Mouse (Mus musculus): ENCODE results near the gene Hsph1.

The Hsph1 gene

GRCm38 (mm10) chr5:149588814-149589534 lies 47.2 kb downstream of the Hsph1 start:
- no peak for DNase-seq (ENCODE audit: low read depth, low spot score)

GRCm38 (mm10) chr5:149587327-149587895 lies 48.8 kb downstream of the Hsph1 start:
- peak; percentile 68 for DNase-seq (ENCODE audit: low read depth, low spot score)

GRCm38 (mm10) chr5:149585910-149586309 lies 50.3 kb downstream of the Hsph1 start:
- DNase-seq (ENCODE audit: low read depth, low spot score), result peak; percentile 64

- no peak for DNase-seq (ENCODE audit: low read depth, low spot score)
Measured at GRCm38 (mm10) chr5:149585231-149585630, 50.9 kb downstream of the Hsph1 start.

GRCm38 (mm10) chr5:149584154-149584655 lies 52.0 kb downstream of the Hsph1 start:
- DNase-seq (ENCODE audit: low read depth, low spot score), result no peak

- DNase-seq (ENCODE audit: low read depth, low spot score), result peak; percentile 53
Measured at GRCm38 (mm10) chr5:149583507-149583906, 52.7 kb downstream of the Hsph1 start.

GRCm38 (mm10) chr5:149582642-149583262 lies 53.4 kb downstream of the Hsph1 start:
- DNase-seq (ENCODE audit: low read depth, low spot score), result no peak

- DNase-seq (ENCODE audit: low read depth, low spot score), result no peak
Measured at GRCm38 (mm10) chr5:149577449-149577848, 58.7 kb downstream of the Hsph1 start.

GRCm38 (mm10) chr5:149576977-149577376 lies 59.2 kb downstream of the Hsph1 start:
- DNase-seq (ENCODE audit: low read depth, low spot score), result no peak

- DNase-seq (ENCODE audit: low read depth, low spot score), result no peak
Measured at GRCm38 (mm10) chr5:149568993-149569392, 67.2 kb downstream of the Hsph1 start.

- DNase-seq (ENCODE audit: low read depth, low spot score), result no peak
Measured at GRCm38 (mm10) chr5:149566957-149567356, 69.2 kb downstream of the Hsph1 start.

GRCm38 (mm10) chr5:149566026-149566425 lies 70.2 kb downstream of the Hsph1 start:
- no peak for DNase-seq (ENCODE audit: low read depth, low spot score)
